Mouse (Mus musculus) cerebellum, adult 8-10 months (tissue): ENCODE measurements around the gene Arhgap9.

Experiments
- DNase-seq: peaks from one replicate; pipeline ENCODE4 v3.0.0; 2022

Arhgap9 gene

GRCm38 (mm10) chr10:127350594-127351284 lies 29.0 kb downstream of the Arhgap9 start:
- DNase-seq: peak; percentile 77

- DNase-seq: no peak
Observed at GRCm38 (mm10) chr10:127351285-127351595, 29.5 kb downstream of the Arhgap9 start.

GRCm38 (mm10) chr10:127351719-127352118 lies 30.0 kb downstream of the Arhgap9 start:
- DNase-seq: no peak

GRCm38 (mm10) chr10:127352187-127352586 lies 30.4 kb downstream of the Arhgap9 start:
- DNase-seq: no peak

- DNase-seq: no peak
Observed at GRCm38 (mm10) chr10:127352766-127353165, 31.0 kb downstream of the Arhgap9 start.

- DNase-seq: peak; percentile 54
Observed at GRCm38 (mm10) chr10:127353909-127354895, 32.4 kb downstream of the Arhgap9 start, which contains the start of gene Inhbe. Gene Inhbe (minus strand): TSS chr10:127354411.

- no peak for DNase-seq
Observed at GRCm38 (mm10) chr10:127355336-127355735, 33.6 kb downstream of the Arhgap9 start.

GRCm38 (mm10) chr10:127360714-127361113 lies 39.0 kb downstream of the Arhgap9 start:
- DNase-seq: no peak

- no peak for DNase-seq
Observed at GRCm38 (mm10) chr10:127367116-127367515, 45.4 kb downstream of the Arhgap9 start.

GRCm38 (mm10) chr10:127368273-127368672 lies 46.5 kb downstream of the Arhgap9 start:
- DNase-seq: no peak

- no peak for DNase-seq
Observed at GRCm38 (mm10) chr10:127369834-127370820, 48.4 kb downstream of the Arhgap9 start, which contains the start of gene Inhbc. Gene Inhbc (minus strand): TSS chr10:127370431.

- no peak for DNase-seq
Observed at GRCm38 (mm10) chr10:127371023-127371422, 49.3 kb downstream of the Arhgap9 start.

GRCm38 (mm10) chr10:127377700-127378099 lies 55.9 kb downstream of the Arhgap9 start:
- DNase-seq: no peak
